Mouse (Mus musculus) hindbrain, embryonic 11.5 days (tissue): ENCODE data around the gene Gpr182. TPM values are rescaled to one million over a fixed set of nuclear protein-coding genes. Genes with fewer than 3 reads are reported as not detected.

ENCODE experiments used
- polyA plus RNA-seq: library from polyadenylated mRNA; unstranded; fragments of >200 nt; fragmentation: Nextera tagmentation; extraction: Ambion mirVana; gene quantifications from 2 replicates; pipeline ENCODE4 v1.2.1, GENCODE M21; 2014

The Gpr182 gene
- polyA plus RNA-seq, 1 experiment from 2014 or later: 0.63 TPM

Other genes with a start within 250 kb of the Gpr182 start
- gene Ndufa4l2, start 236.8 kb downstream of the Gpr182 start, polyA plus RNA-seq: 6.5 and 7.0 TPM in 2 replicates
- 70.3 and 70.4 TPM in 2 replicates for gene Shmt2, start 229.3 kb downstream of the Gpr182 start, polyA plus RNA-seq
- 54.5 and 59.8 TPM in 2 replicates for gene Nxph4, start 217.2 kb downstream of the Gpr182 start, polyA plus RNA-seq
- gene Lrp1, start 130.6 kb downstream of the Gpr182 start, polyA plus RNA-seq: 66.3 and 67.1 TPM in 2 replicates
- gene Stat6, start 108.7 kb downstream of the Gpr182 start, polyA plus RNA-seq: 6.0 and 6.9 TPM in 2 replicates
- gene Nemp1, start 84.8 kb downstream of the Gpr182 start, polyA plus RNA-seq: 8.6 and 9.3 TPM in 2 replicates
- 4.3 and 4.9 TPM in 2 replicates for gene Nab2, start 83.2 kb downstream of the Gpr182 start, polyA plus RNA-seq
- 0.45 and 0.57 TPM in 2 replicates for gene Myo1a, start 46.6 kb downstream of the Gpr182 start, polyA plus RNA-seq
- not detected in 2 replicates for gene Tac2, start 27.3 kb downstream of the Gpr182 start, polyA plus RNA-seq
- gene Zbtb39, start 12.2 kb downstream of the Gpr182 start, polyA plus RNA-seq: 7.2 and 9.3 TPM in 2 replicates
- 0.05 TPM in 1 of 2 replicates, not detected in the other for gene Rdh1, start 8.0 kb upstream of the Gpr182 start, polyA plus RNA-seq
- gene Rdh16f1, start 8.1 kb upstream of the Gpr182 start, polyA plus RNA-seq: not detected in 2 replicates
- 0.06 TPM in 1 of 2 replicates, not detected in the other for gene Rdh9, start 24.7 kb upstream of the Gpr182 start, polyA plus RNA-seq
- gene Rdh16, start 49.4 kb upstream of the Gpr182 start, polyA plus RNA-seq: 0.06 TPM in 1 of 2 replicates, not detected in the other
- not detected in 2 replicates for gene Rdh19, start 98.2 kb upstream of the Gpr182 start, polyA plus RNA-seq
- gene Rdh16f2, start 114.7 kb upstream of the Gpr182 start, polyA plus RNA-seq: not detected in 2 replicates
- not detected in 2 replicates for gene Rdh7, start 137.1 kb upstream of the Gpr182 start, polyA plus RNA-seq
- gene Sdr9c7, start 146.8 kb upstream of the Gpr182 start, polyA plus RNA-seq: not detected in 2 replicates